Mouse (Mus musculus) heart, adult 2 months (tissue): ENCODE results near the gene Ms4a6b. TPM values are rescaled to one million over a fixed set of nuclear protein-coding genes. Genes with fewer than 3 reads are reported as not detected.

Experiments used
- DNase-seq, 2 experiments: peaks; one replicate each; pipeline ENCODE4 v3.0.0; 2021
- H3K27ac ChIP-seq: fragments of 200-600 bp; 2 replicates; pipeline ENCODE4 v1.8.1; 2022
- H3K27me3 ChIP-seq: fragments of 200-500 bp; 2 replicates; pipeline ENCODE4 v1.6.1; 2012; ENCODE audit warnings: mild to moderate bottlenecking, low read length, inconsistent platforms, mixed read lengths; ENCODE audit not compliant: control insufficient read depth, insufficient read depth
- H3K36me3 ChIP-seq: fragments of 200-500 bp; 2 replicates; pipeline ENCODE4 v1.6.1; 2012; ENCODE audit warnings: low read length, inconsistent platforms; ENCODE audit not compliant: control insufficient read depth, insufficient read depth
- H3K4me1 ChIP-seq: fragments of 200-500 bp; 2 replicates; pipeline ENCODE4 v1.6.1; 2011; ENCODE audit warnings: low read length; ENCODE audit not compliant: control insufficient read depth, insufficient read depth
- H3K4me3 ChIP-seq: fragments of 200-600 bp; 2 replicates; pipeline ENCODE4 v1.8.1; 2022
- H3K79me2 ChIP-seq: fragments of 200-500 bp; replicated peaks from 2 replicates; pipeline ENCODE4 v1.6.1; 2012; ENCODE audit warnings: mild to moderate bottlenecking, inconsistent platforms, low read length, moderate library complexity, mixed read lengths; ENCODE audit not compliant: control insufficient read depth, insufficient read depth
- H3K9ac ChIP-seq: fragments of 200-500 bp; 2 replicates; pipeline ENCODE4 v1.6.1; 2012; ENCODE audit warnings: low read depth, mild to moderate bottlenecking, control low read depth, inconsistent platforms, low read length, mixed read lengths
- CTCF ChIP-seq: fragments of 200-600 bp; IDR thresholded peaks from 2 replicates; pipeline ENCODE4 v1.8.1; 2022; ENCODE audit warnings: antibody characterized with exemption, mild to moderate bottlenecking, moderate library complexity
- EP300 ChIP-seq: fragments of 200-500 bp; IDR thresholded peaks from 2 replicates; pipeline ENCODE4 v1.6.1; 2011; ENCODE audit warnings: low read depth, low read length, control low read depth; ENCODE audit not compliant: insufficient read depth
- POLR2A ChIP-seq: fragments of 200-500 bp; IDR thresholded peaks from 2 replicates; pipeline ENCODE4 v1.6.1; 2011; ENCODE audit warnings: mild to moderate bottlenecking, low read depth, low read length, control low read depth; ENCODE audit not compliant: insufficient read depth
- WGBS: fragments of 180-500 bp; shearing (Covaris S2); methylation state at CpG from one replicate; pipeline ENCODE4 v1.1.7; 2018; 5-methylcytosine and 5-hydroxymethylcytosine counted together
- intact Hi-C: fragments of 180-260 bp; cut with DNase I; formaldehyde crosslinking; loops from one replicate; pipeline ENCODE4 v1.15.1; 2025
- polyA plus RNA-seq: library from polyadenylated mRNA; depleted of rRNA; stranded (reverse); fragments of >200 nt; gene quantifications from 2 replicates; pipeline ENCODE4 v1.2.3, GENCODE M21; 2012
- total RNA-seq, 2 experiments: library from RNA; stranded (reverse); gene quantifications; 2 replicates each; pipeline ENCODE4 v1.2.3; 2021

The Ms4a6b gene
- total and polyA plus RNA-seq, 3 experiments: 3.1 to 9.3 (median 5.1) TPM

- H3K9ac ChIP-seq: no peak overlapping the region
- no peak for TF ChIP-seq CTCF
- TF ChIP-seq EP300: no peak
- no peak for TF ChIP-seq POLR2A
- H3K79me2 ChIP-seq: no peaks in the 10 kb centered on the region
- no peak overlapping the region for H3K4me3 ChIP-seq
- H3K4me1 ChIP-seq: no peaks in the 10 kb centered on the region
- WGBS: 68% methylated on average over 3 of the region's 3 CpGs
- H3K36me3 ChIP-seq: no peaks in the 10 kb centered on the region
- no peaks in the 10 kb centered on the region for H3K27me3 ChIP-seq
- no peak overlapping the region for H3K27ac ChIP-seq
- intact Hi-C loops: no loop called here
- no peak for DNase-seq
Measured at GRCm38 (mm10) chr19:11484388-11484787, 31.9 kb upstream of the Ms4a6b start.

- H3K36me3 ChIP-seq: no peaks in the 10 kb centered on the region
- no peak for TF ChIP-seq EP300
- TF ChIP-seq CTCF: no peak
- TF ChIP-seq POLR2A: no peak
- no peak overlapping the region for H3K9ac ChIP-seq
- DNase-seq: no peak
- H3K79me2 ChIP-seq: no peaks in the 10 kb centered on the region
- 69% methylated on average over 3 of the region's 3 CpGs for WGBS
- H3K4me1 ChIP-seq: no peaks in the 10 kb centered on the region
- H3K27ac ChIP-seq: no peak overlapping the region
- H3K4me3 ChIP-seq: no peak overlapping the region
- no peaks in the 10 kb centered on the region for H3K27me3 ChIP-seq
- intact Hi-C loops: no loop called here
Measured at GRCm38 (mm10) chr19:11485266-11485665, 31.0 kb upstream of the Ms4a6b start.

- no peak within 1 kb of the TSS for H3K27ac ChIP-seq
- H3K27me3 ChIP-seq: no peaks in the 10 kb centered on the region
- intact Hi-C loops: no loop called here
- DNase-seq: no peak
- WGBS: 54% methylated on average over 2 of the region's 2 CpGs
- H3K4me1 ChIP-seq: no peaks in the 10 kb centered on the region
- no peaks in the 10 kb centered on the region for H3K79me2 ChIP-seq
- H3K9ac ChIP-seq: no peak within 1 kb of the TSS
- TF ChIP-seq CTCF: no peak
- no peak for TF ChIP-seq EP300
- TF ChIP-seq POLR2A: no peak
- no peak within 1 kb of the TSS for H3K4me3 ChIP-seq
- no peaks in the 10 kb centered on the region for H3K36me3 ChIP-seq
Measured at GRCm38 (mm10) chr19:11485746-11486145, 30.6 kb upstream of the Ms4a6b start, which contains the start of gene Gm8369. TSS of gene Gm8369 (plus strand) at chr19:11485938.

- no peak for DNase-seq
- 79% methylated on average over 1 of the region's 1 CpGs for WGBS
Measured at GRCm38 (mm10) chr19:11486599-11486998, 29.7 kb upstream of the Ms4a6b start.

DNA sequence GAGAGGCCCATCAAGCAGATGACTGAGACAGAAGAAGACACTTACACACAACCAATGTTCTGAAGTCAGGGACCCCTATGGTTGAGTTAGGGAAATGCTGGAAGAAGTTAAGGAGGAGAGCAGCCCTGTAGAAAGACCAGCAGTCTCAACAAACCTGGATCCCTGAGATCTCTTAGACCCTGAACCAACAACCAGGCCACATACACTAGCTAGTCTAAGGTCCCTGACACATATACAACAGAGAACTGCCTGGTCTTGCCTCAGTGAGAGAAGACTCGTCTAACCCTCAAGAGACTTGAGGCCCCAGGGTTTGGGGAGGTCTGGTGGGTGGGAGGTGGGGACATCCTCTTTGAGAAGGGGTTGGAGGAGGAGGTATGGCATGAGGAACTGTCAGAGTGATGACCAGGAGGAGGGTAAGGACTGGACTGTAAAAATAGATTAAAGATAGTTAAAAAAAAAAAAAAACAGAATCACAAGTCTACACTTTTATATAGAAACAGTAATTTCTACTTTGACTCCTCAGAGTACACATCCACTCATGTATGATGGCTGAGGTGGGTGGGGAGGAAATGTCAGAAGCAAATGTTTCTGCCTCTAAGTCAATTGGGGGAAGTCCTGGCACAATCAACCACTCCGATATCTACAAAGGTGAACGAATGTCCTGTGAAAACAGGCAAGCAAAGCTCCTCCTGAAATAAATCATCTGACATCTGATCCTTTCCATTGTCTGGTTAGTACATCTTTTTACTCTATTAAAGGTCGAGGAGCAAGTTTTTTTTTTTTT is 24.7 kb upstream of the Ms4a6b start:
- H3K4me1 ChIP-seq: no peaks in the 10 kb centered on the region
- no peak overlapping the region for H3K27ac ChIP-seq
- intact Hi-C loops: no loop called here
- no peak overlapping the region for H3K9ac ChIP-seq
- H3K79me2 ChIP-seq: no peaks in the 10 kb centered on the region
- 40% methylated on average over 4 of the region's 4 CpGs for WGBS
- no peaks in the 10 kb centered on the region for H3K36me3 ChIP-seq
- DNase-seq: no peak
- no peaks in the 10 kb centered on the region for H3K27me3 ChIP-seq
- no peak overlapping the region for H3K4me3 ChIP-seq
- TF ChIP-seq CTCF: no peak
- no peak for TF ChIP-seq POLR2A

More at GRCm38 (mm10) chr19:11486599-11486998, 29.7 kb upstream of the Ms4a6b start:
- H3K4me3 ChIP-seq: no peak overlapping the region
- no peak overlapping the region for H3K27ac ChIP-seq
- no peaks in the 10 kb centered on the region for H3K27me3 ChIP-seq
- no peak for TF ChIP-seq POLR2A
- TF ChIP-seq CTCF: no peak
- TF ChIP-seq EP300: no peak
- H3K4me1 ChIP-seq: no peaks in the 10 kb centered on the region
- H3K79me2 ChIP-seq: no peaks in the 10 kb centered on the region
- H3K9ac ChIP-seq: no peak overlapping the region
- no peaks in the 10 kb centered on the region for H3K36me3 ChIP-seq
- intact Hi-C loops: no loop called here

DNA sequence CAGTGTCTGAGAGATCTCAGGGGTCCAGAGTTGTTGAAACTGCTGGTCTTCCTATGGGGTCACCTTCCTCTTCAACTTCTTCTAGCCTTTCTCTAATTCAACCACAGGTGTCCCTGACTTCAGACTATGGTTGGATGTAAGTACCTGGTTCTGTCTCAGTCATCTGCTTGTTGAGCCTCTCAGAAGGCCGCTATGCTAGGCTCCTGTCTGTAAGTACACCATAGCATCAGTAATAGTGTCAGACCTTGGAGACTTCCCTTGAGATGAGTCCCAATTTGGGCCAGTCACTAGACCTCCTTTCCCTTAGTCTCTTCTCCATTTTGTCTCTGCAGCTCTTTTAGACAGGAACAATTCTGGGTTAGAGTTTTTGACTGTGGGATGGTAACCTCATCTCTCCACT is 23.6 kb upstream of the Ms4a6b start:
- no peaks in the 10 kb centered on the region for H3K27me3 ChIP-seq
- TF ChIP-seq CTCF (no peak), POLR2A (no peak), EP300 (no peak)
- H3K36me3 ChIP-seq: no peaks in the 10 kb centered on the region
- DNase-seq: no peak
- H3K4me3 ChIP-seq: no peak overlapping the region
- H3K9ac ChIP-seq: no peak overlapping the region
- no peak overlapping the region for H3K27ac ChIP-seq
- intact Hi-C loops: no loop called here
- H3K4me1 ChIP-seq: no peaks in the 10 kb centered on the region
- WGBS: 61% methylated on average over 1 of the region's 1 CpGs
- H3K79me2 ChIP-seq: no peaks in the 10 kb centered on the region
